In the genomic region with DNA sequence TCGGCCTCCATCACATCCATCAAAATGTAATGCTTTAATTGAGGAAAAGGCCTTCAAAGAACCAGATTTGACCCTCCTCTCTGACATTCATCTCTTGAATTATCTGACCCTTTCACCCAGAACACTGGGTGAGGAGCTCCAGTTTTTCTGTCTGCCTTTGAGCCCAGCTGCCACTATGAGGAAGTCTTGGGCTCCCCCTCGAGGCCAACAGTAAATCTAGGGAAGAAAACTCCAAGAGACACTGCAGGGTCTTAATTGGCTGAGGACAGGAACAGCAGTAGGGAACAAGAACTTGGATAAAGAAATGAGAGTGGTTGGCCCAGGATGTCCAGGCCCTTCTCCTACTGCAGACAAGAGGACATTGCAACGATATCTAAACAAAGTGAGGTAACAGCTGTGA, we compare ENCODE assay signal across 8 mouse cellular contexts.
DNase-seq lines count a peak whose midpoint lies in the region; ATAC-seq and TF ChIP-seq lines count a peak whose summit lies in the region.

No protein-coding gene starts in this region.

- no peak overlapping the region for H3K4me2 ChIP-seq in liver, embryonic 14.5 days (ENCODE audit: low read depth)
- no peak overlapping the region for H3K4me2 ChIP-seq in liver, embryonic 12.5 days

- H3K27me3 ChIP-seq in liver, embryonic 14.5 days (ENCODE audit: control insufficient read depth, insufficient read depth, low read length) = no peaks in the 10 kb centered on the region
- H3K27me3 ChIP-seq in liver, embryonic 12.5 days (replicated peaks) = no peaks in the 10 kb centered on the region

- 21% methylated on average over 3 of the region's 3 CpGs for WGBS in liver, embryonic 14.5 days (ENCODE audit: insufficient replicate concordance)
- WGBS in liver, embryonic 12.5 days (ENCODE audit: insufficient replicate concordance) = 25% methylated on average over 3 of the region's 3 CpGs

- H3K36me3 ChIP-seq in liver, embryonic 14.5 days (replicated peaks; ENCODE audit: control insufficient read depth, insufficient read depth, low read depth) = no peaks in the 10 kb centered on the region
- no peaks in the 10 kb centered on the region for H3K36me3 ChIP-seq in liver, embryonic 12.5 days

- TF ChIP-seq EP300 in liver, embryonic 14.5 days (IDR thresholded peaks at IDR 0.05; ENCODE audit: low read depth) = no peak

- H3K9ac ChIP-seq in liver, embryonic 14.5 days (replicated peaks) = no peak overlapping the region
- no peak overlapping the region for H3K9ac ChIP-seq in liver, embryonic 12.5 days

- H3K27ac ChIP-seq in liver, embryonic 14.5 days = no peak overlapping the region
- no peak overlapping the region for H3K27ac ChIP-seq in liver, embryonic 12.5 days

- no peak overlapping the region for H3K4me3 ChIP-seq in liver, embryonic 14.5 days (ENCODE audit: insufficient read depth in 1 of 2, low read depth in 2 of 2, low read length in 2 of 2)
- no peak overlapping the region for H3K4me3 ChIP-seq in liver, embryonic 12.5 days

- no peaks in the 10 kb centered on the region for H3K9me3 ChIP-seq in liver, embryonic 14.5 days (ENCODE audit: control insufficient read depth, low read length)
- H3K9me3 ChIP-seq in liver, embryonic 12.5 days (replicated peaks) = 0 out of 2 replicates have a peak, but pooled peaks cover 4% of the 10 kb centered on the region

- ATAC-seq in liver, embryonic 14.5 days (ENCODE audit: insufficient read depth) = no peak
- ATAC-seq in liver, embryonic 12.5 days = no peak

- DNase-seq in liver, embryonic 14.5 days (ENCODE audit: low read depth in 3 of 3, low spot score in 3 of 3) = no peak
- DNase-seq in cerebellum, adult 11-12 months = peak; percentile 23
- DNase-seq in frontal cortex, postnatal 25 days (ENCODE audit: low spot score in 2 of 2) = peak; percentile 48 to 59
- peak; percentile 57 for DNase-seq in layer of hippocampus, adult 9-11 months
- peak; percentile 31 for DNase-seq in lung, postnatal 36 days
- peak; percentile 5 for DNase-seq in yolk sac, embryonic 10.5 days (ENCODE audit: low spot score)
- DNase-seq in c-Kit-positive CD71-positive TER-119-positive erythroid progenitor cells, embryonic 14.5 days (ENCODE audit: low spot score) = no peak

- no peaks in the 10 kb centered on the region for H3K4me1 ChIP-seq in liver, embryonic 14.5 days (replicated peaks; ENCODE audit: control insufficient read depth in 2 of 2, insufficient read depth in 2 of 2, low read length in 1 of 2)
- H3K4me1 ChIP-seq in liver, embryonic 12.5 days = no peaks in the 10 kb centered on the region

- TF ChIP-seq CTCF in liver, embryonic 14.5 days (IDR thresholded peaks at IDR 0.05; ENCODE audit: low read depth) = peak; percentile 23

Comparison
In these comparisons a context has a peak if more than half of its experiments do, and no peak if none do; other contexts are left out.
1. DNase-seq: peak in cerebellum, adult 11-12 months (single experiment), frontal cortex, postnatal 25 days (2 of 2), layer of hippocampus, adult 9-11 months (single experiment), lung, postnatal 36 days (single experiment) and yolk sac, embryonic 10.5 days (single experiment); none in liver, embryonic 14.5 days (0 of 3) and c-Kit-positive CD71-positive TER-119-positive erythroid progenitor cells, embryonic 14.5 days (single experiment).